Mouse (Mus musculus) heart, adult 11 months (tissue): Measurements from ENCODE around the gene Ankmy1.

ENCODE experiments used
- DNase-seq: peaks from one replicate; pipeline ENCODE4 v3.0.0; 2022

Ankmy1 gene

GRCm38 (mm10) chr1:92869985-92870384 is 32.7 kb downstream of the Ankmy1 start:
- DNase-seq: no peak

GRCm38 (mm10) chr1:92866170-92866569 is 36.5 kb downstream of the Ankmy1 start:
- DNase-seq: no peak

- DNase-seq: no peak
Measured at GRCm38 (mm10) chr1:92863268-92863667, 39.4 kb downstream of the Ankmy1 start.

- no peak for DNase-seq
Measured at GRCm38 (mm10) chr1:92861503-92861902, 41.2 kb downstream of the Ankmy1 start.

GRCm38 (mm10) chr1:92852450-92852849 is 50.3 kb downstream of the Ankmy1 start:
- DNase-seq: peak; percentile 93

GRCm38 (mm10) chr1:92849938-92850574 is 52.6 kb downstream of the Ankmy1 start:
- DNase-seq: peak; percentile 95

- no peak for DNase-seq
Measured at GRCm38 (mm10) chr1:92849491-92849890, 53.2 kb downstream of the Ankmy1 start.

- DNase-seq: no peak
Measured at GRCm38 (mm10) chr1:92847873-92848839, 54.5 kb downstream of the Ankmy1 start.

GRCm38 (mm10) chr1:92845889-92846288 is 56.8 kb downstream of the Ankmy1 start:
- no peak for DNase-seq

GRCm38 (mm10) chr1:92841427-92841826 is 61.3 kb downstream of the Ankmy1 start:
- no peak for DNase-seq

- DNase-seq: no peak
Measured at GRCm38 (mm10) chr1:92840231-92840890, 62.3 kb downstream of the Ankmy1 start.

GRCm38 (mm10) chr1:92839211-92839610 is 63.5 kb downstream of the Ankmy1 start:
- no peak for DNase-seq

GRCm38 (mm10) chr1:92837931-92838833 is 64.5 kb downstream of the Ankmy1 start:
- DNase-seq: no peak

- peak; percentile 96 for DNase-seq
Measured at GRCm38 (mm10) chr1:92833987-92834706, 68.6 kb downstream of the Ankmy1 start.

GRCm38 (mm10) chr1:92832011-92833010 is 70.4 kb downstream of the Ankmy1 start:
- DNase-seq: peak; percentile 94

GRCm38 (mm10) chr1:92831188-92832001 is 71.3 kb downstream of the Ankmy1 start, which contains the start of gene Gpc1:
Gene Gpc1 (plus strand): TSS chr1:92831645.
- peak; percentile 98 for DNase-seq

- peak; percentile 88 for DNase-seq
Measured at GRCm38 (mm10) chr1:92830626-92831187, 72.0 kb downstream of the Ankmy1 start.

- DNase-seq: no peak
Measured at GRCm38 (mm10) chr1:92815756-92816294, 86.9 kb downstream of the Ankmy1 start.

GRCm38 (mm10) chr1:92815100-92815499 is 87.6 kb downstream of the Ankmy1 start:
- no peak for DNase-seq
